In genomic region chr1:88233421-88234247, GRCm38 (mm10) we compare ENCODE assay signal across 26 mouse cellular contexts. TPM values are rescaled to one million over a fixed set of nuclear protein-coding genes. Genes with fewer than 3 reads are reported as not detected.
DNase-seq lines count a peak whose midpoint lies in the region; ATAC-seq and TF ChIP-seq lines count a peak whose summit lies in the region.
"Had no signal": no experiment of that assay in that cellular context is flagged by ENCODE, and none has a peak within 500 bp of the region (broad histone marks: within the 10 kb centered on the region; RNA-seq: fewer than 3 reads in every experiment).

No protein-coding gene starts in this region.

- no peaks in the 10 kb centered on the region for H3K4me1 ChIP-seq in forebrain, embryonic 16.5 days (replicated peaks; ENCODE audit: control insufficient read depth, insufficient read depth, low read length)
- no peaks in the 10 kb centered on the region for H3K4me1 ChIP-seq in forebrain, postnatal 0 days (ENCODE audit: insufficient read depth)
- H3K4me1 ChIP-seq in hindbrain, embryonic 12.5 days, result no peaks in the 10 kb centered on the region
- no peaks in the 10 kb centered on the region for H3K4me1 ChIP-seq in hindbrain, embryonic 10.5 days (replicated peaks)
- no peaks in the 10 kb centered on the region for H3K4me1 ChIP-seq in midbrain, embryonic 11.5 days (ENCODE audit: control insufficient read depth, insufficient read depth, low read length)
- no peaks in the 10 kb centered on the region for H3K4me1 ChIP-seq in midbrain, embryonic 13.5 days (replicated peaks)
- H3K4me1 ChIP-seq: forebrain, embryonic 13.5 days; hindbrain, embryonic 13.5 days; kidney, embryonic 15.5 days; limb, embryonic 13.5 days had no signal

- no peaks in the 10 kb centered on the region for H3K36me3 ChIP-seq in forebrain, embryonic 16.5 days (ENCODE audit: control insufficient read depth, insufficient read depth)
- no peaks in the 10 kb centered on the region for H3K36me3 ChIP-seq in forebrain, postnatal 0 days (ENCODE audit: insufficient read depth)
- H3K36me3 ChIP-seq in hindbrain, embryonic 12.5 days, result no peaks in the 10 kb centered on the region
- no peaks in the 10 kb centered on the region for H3K36me3 ChIP-seq in hindbrain, embryonic 10.5 days
- H3K36me3 ChIP-seq in midbrain, embryonic 11.5 days (ENCODE audit: control insufficient read depth, insufficient read depth, low read length), result no peaks in the 10 kb centered on the region
- no peaks in the 10 kb centered on the region for H3K36me3 ChIP-seq in midbrain, embryonic 13.5 days
- H3K36me3 ChIP-seq: hindbrain, embryonic 13.5 days; kidney, embryonic 15.5 days; limb, embryonic 13.5 days had no signal

- H3K27me3 ChIP-seq in forebrain, embryonic 16.5 days (replicated peaks; ENCODE audit: control insufficient read depth, insufficient read depth, low read length), result no peaks in the 10 kb centered on the region
- no peaks in the 10 kb centered on the region for H3K27me3 ChIP-seq in forebrain, postnatal 0 days (ENCODE audit: insufficient read depth, low read length)
- H3K27me3 ChIP-seq in hindbrain, embryonic 12.5 days, result no peaks in the 10 kb centered on the region
- no peaks in the 10 kb centered on the region for H3K27me3 ChIP-seq in hindbrain, embryonic 10.5 days (ENCODE audit: insufficient read depth, poor library complexity, severe bottlenecking)
- H3K27me3 ChIP-seq in midbrain, embryonic 11.5 days (ENCODE audit: control insufficient read depth, insufficient read depth, low read length), result no peaks in the 10 kb centered on the region
- no peaks in the 10 kb centered on the region for H3K27me3 ChIP-seq in midbrain, embryonic 13.5 days
- H3K27me3 ChIP-seq: forebrain, embryonic 13.5 days; hindbrain, embryonic 13.5 days; kidney, embryonic 15.5 days; limb, embryonic 13.5 days had no signal

- no peak overlapping the region for H3K9ac ChIP-seq in forebrain, embryonic 16.5 days (replicated peaks; ENCODE audit: low read depth, low read length)
- no peak overlapping the region for H3K9ac ChIP-seq in forebrain, postnatal 0 days
- H3K9ac ChIP-seq in hindbrain, embryonic 12.5 days, result no peak overlapping the region
- no peak overlapping the region for H3K9ac ChIP-seq in midbrain, embryonic 11.5 days (ENCODE audit: low read length)
- no peak overlapping the region for H3K9ac ChIP-seq in midbrain, embryonic 13.5 days (replicated peaks)
- H3K9ac ChIP-seq: forebrain, embryonic 13.5 days; hindbrain, embryonic 13.5 days; kidney, embryonic 15.5 days; limb, embryonic 13.5 days; liver, embryonic 14.5 days; lung, embryonic 14.5 days had no signal

- WGBS in forebrain, embryonic 16.5 days, result 67% methylated on average over 14 of the region's 14 CpGs
- WGBS in forebrain, postnatal 0 days, result 70% methylated on average over 14 of the region's 14 CpGs
- 68% methylated on average over 14 of the region's 14 CpGs for WGBS in hindbrain, embryonic 12.5 days
- 70% methylated on average over 14 of the region's 14 CpGs for WGBS in hindbrain, embryonic 10.5 days
- 69% methylated on average over 14 of the region's 14 CpGs for WGBS in midbrain, embryonic 11.5 days
- WGBS in midbrain, embryonic 13.5 days, result 68% methylated on average over 14 of the region's 14 CpGs

- 0 out of 2 replicates have a peak, but pooled peaks have one; percentile 3 for ATAC-seq in forebrain, embryonic 16.5 days
- ATAC-seq in forebrain, postnatal 0 days, result no peak
- 0 out of 2 replicates have a peak, but pooled peaks have one; percentile 12 for ATAC-seq in hindbrain, embryonic 12.5 days (ENCODE audit: low FRiP score)
- ATAC-seq in midbrain, embryonic 11.5 days (ENCODE audit: low FRiP score), result 0 out of 2 replicates have a peak, but pooled peaks have one; percentile 4
- no peak for ATAC-seq in midbrain, embryonic 13.5 days
- ATAC-seq: forebrain, embryonic 13.5 days; midbrain, embryonic 16.5 days had no signal

- no peak overlapping the region for H3K27ac ChIP-seq in forebrain, embryonic 16.5 days (ENCODE audit: low read length)
- H3K27ac ChIP-seq in forebrain, postnatal 0 days (ENCODE audit: low read depth, low read length), result no peak overlapping the region
- no peak overlapping the region for H3K27ac ChIP-seq in hindbrain, embryonic 12.5 days
- no peak overlapping the region for H3K27ac ChIP-seq in hindbrain, embryonic 10.5 days
- no peak overlapping the region for H3K27ac ChIP-seq in midbrain, embryonic 11.5 days (ENCODE audit: low read depth, low read length)
- no peak overlapping the region for H3K27ac ChIP-seq in midbrain, embryonic 13.5 days
- H3K27ac ChIP-seq: forebrain, embryonic 13.5 days; hindbrain, embryonic 13.5 days; kidney, embryonic 15.5 days; limb, embryonic 13.5 days; liver, embryonic 14.5 days had no signal

- DNase-seq in forebrain, postnatal 0 days, result no peak
- no peak for DNase-seq in hindbrain, embryonic 10.5 days (ENCODE audit: low spot score)
- no peak for DNase-seq in midbrain, embryonic 11.5 days (ENCODE audit: low spot score, missing footprints)
- peak; percentile 48 for DNase-seq in urinary bladder, adult 2 months (ENCODE audit: low spot score)
- DNase-seq in urinary bladder, postnatal 25 days (ENCODE audit: low spot score), result no peak
- DNase-seq: adrenal gland, postnatal 14 days; cerebellum, adult 9-10 months; heart, postnatal 14 days; layer of hippocampus, adult 9-11 months; lung, embryonic 14.5 days; thymus, adult 2 months had no signal

- peaks cover 92% of the 10 kb centered on the region for H3K9me3 ChIP-seq in forebrain, embryonic 16.5 days (ENCODE audit: control insufficient read depth, low read length)
- H3K9me3 ChIP-seq in forebrain, postnatal 0 days (ENCODE audit: low read length), result peaks cover 98% of the 10 kb centered on the region
- H3K9me3 ChIP-seq in hindbrain, embryonic 12.5 days (replicated peaks), result peaks cover 97% of the 10 kb centered on the region
- H3K9me3 ChIP-seq in hindbrain, embryonic 10.5 days, result peaks cover 98% of the 10 kb centered on the region
- H3K9me3 ChIP-seq in midbrain, embryonic 11.5 days (ENCODE audit: control insufficient read depth, low read length), result peaks cover 97% of the 10 kb centered on the region
- H3K9me3 ChIP-seq in midbrain, embryonic 13.5 days, result peaks cover 97% of the 10 kb centered on the region

- H3K4me3 ChIP-seq in forebrain, embryonic 16.5 days (replicated peaks; ENCODE audit: low read length), result no peak overlapping the region
- H3K4me3 ChIP-seq in forebrain, postnatal 0 days (ENCODE audit: low read depth, low read length), result no peak overlapping the region
- no peak overlapping the region for H3K4me3 ChIP-seq in hindbrain, embryonic 12.5 days
- H3K4me3 ChIP-seq in hindbrain, embryonic 10.5 days, result no peak overlapping the region
- H3K4me3 ChIP-seq in midbrain, embryonic 11.5 days (ENCODE audit: low read depth, low read length), result no peak overlapping the region
- no peak overlapping the region for H3K4me3 ChIP-seq in midbrain, embryonic 13.5 days (replicated peaks)
- H3K4me3 ChIP-seq: forebrain, embryonic 13.5 days; hindbrain, embryonic 13.5 days; kidney, embryonic 15.5 days; limb, embryonic 13.5 days; myocyte had no signal

- H3K4me2 ChIP-seq in forebrain, embryonic 16.5 days (ENCODE audit: low read length), result no peak overlapping the region
- H3K4me2 ChIP-seq in forebrain, postnatal 0 days (ENCODE audit: low read depth), result no peak overlapping the region
- H3K4me2 ChIP-seq in hindbrain, embryonic 12.5 days (replicated peaks), result no peak overlapping the region
- H3K4me2 ChIP-seq in midbrain, embryonic 11.5 days, result no peak overlapping the region
- H3K4me2 ChIP-seq in midbrain, embryonic 13.5 days (replicated peaks), result no peak overlapping the region
- H3K4me2 ChIP-seq: forebrain, embryonic 13.5 days; heart, embryonic 11.5 days; hindbrain, embryonic 13.5 days; kidney, embryonic 15.5 days; limb, embryonic 13.5 days; lung, embryonic 14.5 days had no signal

- no peak for TF ChIP-seq CTCF in forebrain, postnatal 0 days (IDR thresholded peaks at IDR 0.05; ENCODE audit: low read depth)

RNA-seq across cellular contexts. Expression of gene Mroh2a, which starts 6.8 kb away (rescaled TPM):
- polyA plus RNA-seq in forebrain, embryonic 16.5 days (2015; fragmentation: Nextera tagmentation; extraction: Ambion mirVana), result 0.96 and 1.0 TPM in 2 replicates
- total RNA-seq in forebrain, postnatal 0 days (2014; rRNA removed), result 0.23 TPM in 1 of 2 replicates, not detected in the other
- 0.35 and 0.36 TPM in 2 replicates for polyA plus RNA-seq in forebrain, postnatal 0 days (2015; fragmentation: Nextera tagmentation; extraction: Ambion mirVana)
- polyA plus RNA-seq in hindbrain, embryonic 12.5 days (2016; fragmentation: Nextera tagmentation; extraction: Ambion mirVana), result 1.0 and 1.3 TPM in 2 replicates
- 0.93 and 1.1 TPM in 2 replicates for polyA plus RNA-seq in hindbrain, embryonic 10.5 days (2016; fragmentation: Nextera tagmentation; extraction: Ambion mirVana)
- 1.6 and 1.7 TPM in 2 replicates for polyA plus RNA-seq in midbrain, embryonic 11.5 days (2014; fragmentation: Nextera tagmentation; extraction: Ambion mirVana)
- polyA plus RNA-seq in midbrain, embryonic 13.5 days (2015; fragmentation: Nextera tagmentation; extraction: Ambion mirVana), result 0.68 and 1.0 TPM in 2 replicates
- polyA plus RNA-seq in urinary bladder, adult 2 months (2012; rRNA removed), result 0.24 and 0.29 TPM in 2 replicates

RNA-seq across cellular contexts. Expression of gene Ugt1a1, which starts 21.9 kb away (rescaled TPM):
- not detected in 2 replicates for polyA plus RNA-seq in forebrain, embryonic 16.5 days (2015; fragmentation: Nextera tagmentation; extraction: Ambion mirVana)
- total RNA-seq in forebrain, postnatal 0 days (2014; rRNA removed), result 0.14 TPM in 1 of 2 replicates, not detected in the other
- polyA plus RNA-seq in forebrain, postnatal 0 days (2015; fragmentation: Nextera tagmentation; extraction: Ambion mirVana), result not detected in 2 replicates
- not detected in 2 replicates for polyA plus RNA-seq in hindbrain, embryonic 12.5 days (2016; fragmentation: Nextera tagmentation; extraction: Ambion mirVana)
- polyA plus RNA-seq in hindbrain, embryonic 10.5 days (2016; fragmentation: Nextera tagmentation; extraction: Ambion mirVana), result not detected in 2 replicates
- polyA plus RNA-seq in midbrain, embryonic 11.5 days (2014; fragmentation: Nextera tagmentation; extraction: Ambion mirVana), result not detected in 2 replicates
- not detected in 2 replicates for polyA plus RNA-seq in midbrain, embryonic 13.5 days (2015; fragmentation: Nextera tagmentation; extraction: Ambion mirVana)
- 9.0 and 11.0 TPM in 2 replicates for polyA plus RNA-seq in urinary bladder, adult 2 months (2012; rRNA removed)
- total RNA-seq: heart, postnatal 14 days; left cerebral cortex, adult 18-20 months; left cerebral cortex, postnatal 25 days had no signal
- polyA plus RNA-seq: forebrain, embryonic 13.5 days; heart, embryonic 11.5 days; hindbrain, embryonic 13.5 days; lung, embryonic 14.5 days; midbrain, embryonic 16.5 days; myocyte; neural tube, embryonic 14.5 days had no signal

RNA-seq across cellular contexts. Expression of gene Dnajb3, which starts 28.1 kb away (rescaled TPM):
- polyA plus RNA-seq in forebrain, embryonic 16.5 days (2015; fragmentation: Nextera tagmentation; extraction: Ambion mirVana), result 10.1 and 11.7 TPM in 2 replicates
- 5.3 and 6.6 TPM in 2 replicates for total RNA-seq in forebrain, postnatal 0 days (2014; rRNA removed)
- 10.7 and 12.4 TPM in 2 replicates for polyA plus RNA-seq in forebrain, postnatal 0 days (2015; fragmentation: Nextera tagmentation; extraction: Ambion mirVana)
- 14.1 and 19.0 TPM in 2 replicates for polyA plus RNA-seq in hindbrain, embryonic 12.5 days (2016; fragmentation: Nextera tagmentation; extraction: Ambion mirVana)
- polyA plus RNA-seq in hindbrain, embryonic 10.5 days (2016; fragmentation: Nextera tagmentation; extraction: Ambion mirVana), result 13.4 and 14.0 TPM in 2 replicates
- polyA plus RNA-seq in midbrain, embryonic 11.5 days (2014; fragmentation: Nextera tagmentation; extraction: Ambion mirVana), result 13.4 and 15.4 TPM in 2 replicates
- polyA plus RNA-seq in midbrain, embryonic 13.5 days (2015; fragmentation: Nextera tagmentation; extraction: Ambion mirVana), result 13.9 and 16.2 TPM in 2 replicates
- 1.3 and 1.7 TPM in 2 replicates for polyA plus RNA-seq in urinary bladder, adult 2 months (2012; rRNA removed)
- total RNA-seq: megakaryocyte, adult 5-6 weeks had no signal
- polyA plus RNA-seq: myocyte had no signal

RNA-seq across cellular contexts. Expression of gene Ugt1a2, which starts 33.2 kb away (rescaled TPM):
- not detected in 2 replicates for polyA plus RNA-seq in forebrain, embryonic 16.5 days (2015; fragmentation: Nextera tagmentation; extraction: Ambion mirVana)
- not detected in 2 replicates for total RNA-seq in forebrain, postnatal 0 days (2014; rRNA removed)
- not detected in 2 replicates for polyA plus RNA-seq in forebrain, postnatal 0 days (2015; fragmentation: Nextera tagmentation; extraction: Ambion mirVana)
- polyA plus RNA-seq in hindbrain, embryonic 12.5 days (2016; fragmentation: Nextera tagmentation; extraction: Ambion mirVana), result 0.10 and 0.12 TPM in 2 replicates
- 0.12 TPM in 1 of 2 replicates, not detected in the other for polyA plus RNA-seq in hindbrain, embryonic 10.5 days (2016; fragmentation: Nextera tagmentation; extraction: Ambion mirVana)
- not detected in 2 replicates for polyA plus RNA-seq in midbrain, embryonic 11.5 days (2014; fragmentation: Nextera tagmentation; extraction: Ambion mirVana)
- polyA plus RNA-seq in midbrain, embryonic 13.5 days (2015; fragmentation: Nextera tagmentation; extraction: Ambion mirVana), result 0.09 TPM in 1 of 2 replicates, not detected in the other
- 0.77 and 1.6 TPM in 2 replicates for polyA plus RNA-seq in urinary bladder, adult 2 months (2012; rRNA removed)
- total RNA-seq: heart, postnatal 14 days; left cerebral cortex, adult 18-20 months; left cerebral cortex, postnatal 25 days had no signal
- polyA plus RNA-seq: forebrain, embryonic 13.5 days; heart, embryonic 11.5 days; hindbrain, embryonic 13.5 days; limb, embryonic 13.5 days; lung, embryonic 14.5 days; midbrain, embryonic 16.5 days had no signal

RNA-seq across cellular contexts. Expression of gene Hjurp, which starts 43.8 kb away (rescaled TPM):
- polyA plus RNA-seq in forebrain, embryonic 16.5 days (2015; fragmentation: Nextera tagmentation; extraction: Ambion mirVana), result 121 TPM in 2 replicates
- 77.6 and 88.0 TPM in 2 replicates for total RNA-seq in forebrain, postnatal 0 days (2014; rRNA removed)
- 24.5 and 40.0 TPM in 2 replicates for polyA plus RNA-seq in forebrain, postnatal 0 days (2015; fragmentation: Nextera tagmentation; extraction: Ambion mirVana)
- 167 and 169 TPM in 2 replicates for polyA plus RNA-seq in hindbrain, embryonic 12.5 days (2016; fragmentation: Nextera tagmentation; extraction: Ambion mirVana)
- 169 and 205 TPM in 2 replicates for polyA plus RNA-seq in hindbrain, embryonic 10.5 days (2016; fragmentation: Nextera tagmentation; extraction: Ambion mirVana)
- polyA plus RNA-seq in midbrain, embryonic 11.5 days (2014; fragmentation: Nextera tagmentation; extraction: Ambion mirVana), result 135 TPM in 2 replicates
- polyA plus RNA-seq in midbrain, embryonic 13.5 days (2015; fragmentation: Nextera tagmentation; extraction: Ambion mirVana), result 107 and 110 TPM in 2 replicates
- 62.9 and 67.6 TPM in 2 replicates for polyA plus RNA-seq in urinary bladder, adult 2 months (2012; rRNA removed)

Comparison
In these comparisons a context has a peak if more than half of its experiments do, and no peak if none do; other contexts are left out.
1. ATAC-seq: peak in forebrain, embryonic 16.5 days (single experiment), hindbrain, embryonic 12.5 days (single experiment) and midbrain, embryonic 11.5 days (single experiment); none in forebrain, postnatal 0 days (single experiment) and midbrain, embryonic 13.5 days (single experiment).